Mouse (Mus musculus): ENCODE measurements around the gene Ccdc3. TPM values are rescaled to one million over a fixed set of nuclear protein-coding genes. Genes with fewer than 3 reads are reported as not detected.

The Ccdc3 gene
- total RNA-seq (2022), result 1 to 10 TPM; 2.2 to 3.2 (median 3.1) TPM

DNA sequence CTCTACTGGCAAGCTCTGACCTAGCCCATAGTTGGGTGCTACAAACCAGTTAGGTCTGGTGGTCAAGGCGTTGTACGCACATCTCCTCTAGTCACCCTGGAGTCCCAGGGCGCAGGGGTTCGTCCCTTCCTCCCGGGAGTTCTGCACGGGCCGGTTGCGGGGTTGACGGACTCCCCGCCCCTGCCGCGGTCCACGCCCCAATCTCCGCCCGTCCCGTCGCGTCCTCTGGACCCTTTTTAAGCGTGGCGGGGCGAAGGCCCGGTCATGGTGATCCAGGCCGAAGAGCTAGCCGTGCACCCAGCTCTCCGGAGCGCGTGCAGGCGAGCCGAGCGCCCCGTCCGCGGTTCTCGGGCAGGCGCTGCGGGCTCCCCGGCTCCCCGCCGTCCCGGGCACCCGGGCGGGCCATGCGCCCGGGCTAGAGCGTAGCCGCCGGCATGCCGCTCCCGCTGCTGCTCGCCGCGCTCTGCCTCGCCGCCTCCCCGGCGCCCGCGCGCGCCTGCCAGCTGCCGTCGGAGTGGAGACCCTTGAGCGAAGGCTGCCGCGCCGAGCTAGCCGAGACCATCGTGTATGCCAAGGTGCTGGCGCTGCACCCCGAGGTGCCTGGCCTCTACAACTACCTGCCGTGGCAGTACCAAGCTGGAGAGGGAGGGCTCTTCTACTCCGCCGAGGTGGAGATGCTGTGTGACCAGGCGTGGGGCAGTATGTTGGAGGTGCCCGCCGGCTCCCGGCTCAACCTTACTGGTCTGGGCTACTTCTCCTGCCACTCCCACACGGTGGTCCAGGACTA, at the start of gene Ccdc3:
Gene Ccdc3, plus strand, starts transcription at position 277 of the 787 bp plus-strand sequence.
- no peak for DNase-seq (ENCODE audit: low spot score)

DNA sequence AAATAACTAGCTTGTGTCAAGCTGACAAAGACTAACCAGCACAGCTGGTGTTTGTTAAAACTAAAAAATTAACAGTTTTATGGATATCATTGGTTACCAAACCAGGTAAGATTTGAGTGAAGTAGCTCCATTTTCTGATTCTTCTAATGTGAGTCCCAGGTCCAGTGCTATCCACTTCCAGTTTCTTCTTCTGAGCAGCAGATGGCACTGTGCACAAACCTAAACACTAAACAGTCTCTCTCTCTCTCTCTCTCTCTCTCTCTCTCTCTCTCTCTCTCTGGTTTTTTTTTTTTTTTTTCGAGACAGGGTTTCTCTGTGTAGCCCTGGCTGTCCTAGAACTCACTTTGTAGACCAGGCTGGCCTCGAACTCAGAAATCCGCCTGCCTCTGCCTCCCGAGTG, 47.2 kb upstream of the Ccdc3 start:
- DNase-seq (ENCODE audit: low spot score), result peak; percentile 5

DNA sequence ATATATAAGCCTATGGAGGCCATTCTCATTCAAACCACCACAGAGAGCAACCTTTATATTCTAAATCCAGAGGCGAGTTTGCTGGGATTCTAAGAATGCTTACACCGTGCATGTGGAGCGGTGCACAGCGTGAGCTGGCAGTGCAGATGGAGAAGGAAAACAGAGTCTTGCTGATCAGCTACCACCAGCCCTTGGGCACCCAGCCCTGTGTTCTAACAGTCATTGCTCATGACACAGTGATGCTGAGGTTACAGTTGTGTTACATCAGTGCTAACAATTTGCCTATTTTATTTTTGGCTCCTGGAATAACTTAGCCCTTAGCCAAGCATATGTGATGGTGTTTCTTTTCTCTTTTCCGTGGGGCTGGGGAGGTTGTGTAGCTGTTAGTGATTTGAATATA, 42.7 kb upstream of the Ccdc3 start:
- DNase-seq (ENCODE audit: low spot score), result no peak

GRCm38 (mm10) chr2:5095316-5095715, 42.3 kb upstream of the Ccdc3 start:
- no peak for DNase-seq (ENCODE audit: low spot score)

- DNase-seq (ENCODE audit: low spot score), result no peak
Observed at GRCm38 (mm10) chr2:5097786-5098445, 39.7 kb upstream of the Ccdc3 start.

- DNase-seq (ENCODE audit: low spot score), result no peak
Observed at GRCm38 (mm10) chr2:5099176-5099575, 38.4 kb upstream of the Ccdc3 start.

DNA sequence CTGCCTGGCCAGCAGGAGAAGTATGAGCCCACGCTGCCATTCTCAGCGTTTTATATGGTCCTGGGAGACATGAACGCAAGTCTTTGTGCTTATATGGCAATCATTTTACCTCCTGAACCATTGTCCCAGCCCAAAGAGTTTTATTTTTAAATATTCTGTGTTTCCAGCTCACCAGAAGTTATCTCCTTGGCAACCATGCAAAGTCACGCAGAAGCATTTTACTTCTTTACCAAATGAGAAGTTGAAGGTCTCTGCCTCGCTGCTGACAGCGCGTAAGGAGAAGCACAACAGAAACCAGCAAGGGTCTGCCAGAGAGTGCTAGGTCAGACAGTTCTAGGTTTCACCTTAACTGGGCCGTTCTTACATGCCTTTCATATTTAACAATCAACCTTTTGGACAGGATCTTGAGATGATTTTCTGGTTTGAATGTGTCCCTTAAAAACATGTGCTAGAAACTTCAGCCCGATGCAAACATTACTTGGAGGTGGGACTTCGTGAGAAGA, 35.8 kb upstream of the Ccdc3 start:
- no peak for DNase-seq (ENCODE audit: low spot score)

GRCm38 (mm10) chr2:5102891-5103290, 34.7 kb upstream of the Ccdc3 start:
- DNase-seq (ENCODE audit: low spot score), result no peak

DNA sequence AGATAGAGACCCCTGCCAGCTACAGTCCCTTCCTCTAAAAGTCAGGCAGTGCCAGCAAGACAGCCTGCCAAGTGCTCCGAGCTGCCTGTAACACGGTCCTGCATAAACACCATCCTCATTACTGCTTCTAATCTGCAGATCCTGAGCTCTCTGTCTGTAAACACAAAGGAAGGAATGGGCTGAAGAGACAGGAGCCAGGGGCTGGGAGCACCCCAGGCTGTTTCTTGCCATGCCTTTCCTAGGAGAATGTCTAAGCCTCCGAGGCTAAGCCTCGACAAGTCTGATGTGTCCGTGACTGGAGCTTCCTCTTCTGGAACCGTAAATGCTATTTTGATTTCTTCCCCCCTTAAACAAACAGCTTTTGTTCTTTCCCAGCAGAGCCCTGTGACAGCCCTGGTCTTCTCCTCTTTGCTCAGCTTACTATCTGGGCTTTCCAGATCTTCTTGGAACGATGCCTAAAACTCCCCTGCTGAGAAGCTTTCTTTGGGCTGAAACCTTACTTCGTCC, 24.7 kb upstream of the Ccdc3 start:
- DNase-seq (ENCODE audit: low spot score), result no peak

DNA sequence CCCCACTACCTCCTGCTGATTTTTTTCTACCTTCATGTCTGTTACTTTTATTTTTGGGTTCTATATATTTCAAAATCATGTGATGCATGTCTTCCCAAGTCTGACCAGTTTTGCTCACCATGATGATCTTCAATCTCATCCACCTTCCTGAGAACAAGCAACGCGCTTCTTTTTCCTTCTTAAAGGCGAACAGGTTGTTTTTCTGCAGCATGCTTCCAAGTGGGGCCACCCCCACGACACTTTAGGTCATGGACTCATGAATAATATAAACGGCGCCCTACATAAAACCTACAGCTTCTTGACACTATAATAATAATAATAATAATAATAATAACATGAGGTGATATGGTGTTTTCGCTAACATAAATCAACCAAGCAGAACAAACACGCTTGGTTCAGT, 23.2 kb upstream of the Ccdc3 start:
- DNase-seq (ENCODE audit: low spot score), result no peak

GRCm38 (mm10) chr2:5116856-5117532, 20.6 kb upstream of the Ccdc3 start:
- no peak for DNase-seq (ENCODE audit: low spot score)

GRCm38 (mm10) chr2:5125506-5125905, 12.1 kb upstream of the Ccdc3 start:
- no peak for DNase-seq (ENCODE audit: low spot score)

GRCm38 (mm10) chr2:5127369-5127768, 10.2 kb upstream of the Ccdc3 start:
- DNase-seq (ENCODE audit: low spot score), result no peak

- DNase-seq (ENCODE audit: low spot score), result peak; percentile 21
Observed at GRCm38 (mm10) chr2:5129099-5129498, 8.5 kb upstream of the Ccdc3 start.

DNA sequence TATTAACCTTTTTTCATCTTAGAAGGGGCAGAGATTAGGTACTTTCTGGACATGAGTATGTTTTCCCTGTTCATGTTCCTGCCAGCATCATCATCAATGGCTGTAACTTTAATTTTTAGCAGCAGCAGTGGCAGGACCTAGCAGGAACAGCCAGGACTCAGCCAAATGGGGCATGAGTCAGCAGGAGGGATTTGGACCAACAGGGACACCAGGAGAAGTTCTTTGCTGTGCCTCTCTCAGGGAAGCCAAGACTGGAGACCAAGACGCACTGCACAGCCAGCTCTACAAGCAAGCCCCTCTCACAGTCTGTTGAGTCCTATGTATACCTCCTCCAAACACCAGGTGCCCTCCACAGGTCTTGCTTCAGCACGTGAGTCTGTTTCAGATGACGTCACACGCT, 5.5 kb upstream of the Ccdc3 start:
- DNase-seq (ENCODE audit: low spot score), result no peak

DNA sequence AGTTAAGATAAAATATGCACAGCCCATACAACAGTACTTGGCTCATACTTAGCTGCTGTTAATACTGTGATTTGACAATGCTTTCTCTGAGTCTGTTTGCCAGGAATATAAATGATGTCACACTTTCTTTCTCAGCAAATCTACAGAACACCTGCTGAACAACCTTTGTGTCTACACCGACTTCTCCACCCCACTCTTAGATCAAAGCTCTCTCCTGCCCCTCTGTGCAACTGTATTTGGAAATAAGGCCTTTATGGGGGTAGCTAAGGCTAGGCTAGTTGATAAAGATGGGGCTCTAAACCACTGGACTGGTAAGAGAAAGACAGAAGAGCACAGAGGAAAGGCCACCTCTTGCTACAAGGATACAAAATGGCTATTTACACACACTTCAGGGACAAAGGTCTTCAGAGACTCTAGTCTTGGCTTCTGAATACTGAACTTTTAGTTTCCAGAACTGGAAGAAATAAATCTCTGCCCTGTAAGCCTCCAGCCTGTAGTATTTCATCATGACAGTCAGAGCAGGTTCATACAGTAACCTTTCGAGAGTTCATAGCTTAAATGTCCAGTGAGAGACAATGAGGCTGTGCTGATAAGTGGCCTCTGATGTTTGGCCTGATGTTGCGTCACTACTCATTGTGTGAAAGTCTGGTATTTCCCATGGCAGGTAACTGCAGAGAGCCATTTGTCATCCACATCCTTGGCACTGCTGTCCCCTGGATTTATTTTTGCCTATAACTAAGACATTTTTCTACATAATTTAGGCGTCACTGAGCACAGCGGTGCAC, 2.4 kb upstream of the Ccdc3 start:
- DNase-seq (ENCODE audit: low spot score), result no peak

GRCm38 (mm10) chr2:5139961-5140360, 2.4 kb downstream of the Ccdc3 start:
- DNase-seq (ENCODE audit: low spot score), result no peak

DNA sequence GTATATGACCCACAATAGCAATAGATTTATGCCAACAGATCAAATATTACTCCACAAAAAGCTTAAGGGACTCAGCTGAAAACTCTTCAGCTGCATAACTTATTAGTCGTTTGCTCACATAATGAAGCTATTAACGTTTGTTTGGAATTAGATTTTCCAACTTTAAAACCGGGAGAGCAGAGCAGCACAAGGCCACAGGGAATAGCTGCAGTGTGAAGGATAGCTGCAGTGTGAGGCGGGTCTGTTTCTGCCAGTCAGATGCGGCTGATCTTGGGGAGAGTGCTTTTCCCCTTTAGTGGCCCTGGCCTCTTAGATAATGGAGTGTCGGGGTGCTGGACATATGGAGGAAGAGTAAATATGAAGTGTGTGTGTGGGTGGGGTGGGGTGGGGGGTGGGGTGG, 6.9 kb downstream of the Ccdc3 start:
- no peak for DNase-seq (ENCODE audit: low spot score)

GRCm38 (mm10) chr2:5147907-5148306, 10.3 kb downstream of the Ccdc3 start:
- no peak for DNase-seq (ENCODE audit: low spot score)

DNA sequence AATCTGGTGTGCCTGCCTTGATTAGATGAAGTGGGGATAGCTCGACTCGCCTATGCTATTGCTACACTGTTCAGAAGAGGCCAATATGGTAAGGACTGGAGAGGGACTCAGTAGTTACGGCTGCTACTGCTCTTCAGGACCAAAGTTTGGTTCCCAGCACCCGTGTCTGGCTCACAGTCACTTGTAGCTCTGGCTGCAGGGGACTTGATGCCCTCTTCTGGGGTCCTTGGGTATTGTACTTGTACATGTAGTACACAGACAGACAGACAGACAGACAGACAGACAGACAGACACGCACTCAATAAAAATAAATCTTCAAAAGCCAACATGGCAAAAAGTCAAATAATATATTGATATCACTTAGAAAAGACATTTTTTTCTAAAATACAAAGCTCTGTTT, 17.1 kb downstream of the Ccdc3 start:
- no peak for DNase-seq (ENCODE audit: low spot score)

DNA sequence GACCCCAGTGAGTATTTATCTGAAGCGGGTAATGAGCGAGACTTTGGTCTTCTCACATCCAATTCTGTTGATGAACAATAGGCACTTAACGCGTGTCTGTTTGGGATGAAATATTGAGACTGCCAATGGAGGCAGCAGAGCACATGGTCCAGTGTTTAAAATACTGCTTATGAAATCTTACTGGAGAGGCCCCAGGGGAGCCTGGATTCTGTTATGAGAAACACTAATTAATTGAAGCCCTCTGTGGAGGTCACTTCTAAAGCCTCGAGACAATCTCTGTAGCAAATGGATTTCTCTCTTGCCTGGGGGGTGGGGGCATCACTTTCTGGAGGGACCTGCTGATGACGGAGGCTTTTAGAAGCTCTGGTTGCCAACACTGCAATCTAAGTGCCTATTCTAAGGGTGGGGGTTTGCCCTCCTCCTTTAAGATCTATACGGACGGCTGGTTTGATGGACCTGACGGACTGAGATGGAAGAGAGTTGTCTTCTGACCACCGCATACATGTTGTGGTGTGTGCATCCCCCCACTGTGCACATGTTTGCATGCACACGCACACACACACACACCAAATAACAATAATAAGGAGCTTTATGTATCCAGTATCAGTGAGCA, 22.8 kb downstream of the Ccdc3 start:
- no peak for DNase-seq (ENCODE audit: low spot score)

Data from heart, adult 8-10 months (tissue).